Mouse (Mus musculus) lung, postnatal 4 days (tissue): ENCODE measurements around the gene Polr2h.

Experiments
- DNase-seq, 2 experiments: peaks; one replicate each; pipeline ENCODE4 v3.0.0; 2021

Gene Polr2h

DNA sequence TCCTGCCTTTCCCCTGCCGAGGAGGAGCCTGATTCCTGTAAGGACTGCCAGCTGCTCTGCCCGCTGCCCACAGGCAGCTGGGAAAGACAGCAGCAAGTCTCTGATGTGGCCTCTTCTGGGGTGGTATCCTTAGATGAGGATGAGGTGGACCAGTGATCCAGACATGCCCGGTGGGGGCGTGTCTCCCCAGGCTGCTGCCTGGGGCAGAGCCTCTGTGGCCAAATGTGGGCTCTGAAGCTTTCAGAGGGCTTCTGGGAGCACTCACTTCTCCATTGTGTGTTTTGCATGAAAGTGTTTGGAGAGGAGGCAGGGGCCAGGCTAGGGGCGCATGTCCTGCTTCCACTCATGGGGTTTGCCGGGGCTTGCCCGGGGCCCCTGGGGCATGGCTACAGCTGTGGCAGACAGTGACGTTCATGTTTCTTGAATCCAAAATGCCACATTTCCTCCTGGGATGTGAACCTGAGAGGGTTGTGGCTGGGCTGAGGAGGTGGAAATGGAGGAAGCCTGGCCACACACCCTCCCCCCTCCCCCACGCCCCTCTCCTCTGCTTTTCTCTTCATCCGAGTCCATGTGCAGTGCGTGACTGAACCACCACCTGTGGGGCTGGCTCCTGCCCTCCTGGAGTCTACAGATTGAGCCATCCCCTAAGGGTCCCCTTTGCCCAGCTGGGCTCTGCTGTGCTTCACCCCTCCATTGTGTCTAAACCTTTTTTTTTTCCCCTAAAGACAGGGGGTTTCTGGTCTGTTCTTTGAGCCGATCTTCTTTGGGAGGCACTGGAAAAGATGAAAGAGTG is 15.5 kb upstream of the Polr2h start:
- DNase-seq: no peak

DNA sequence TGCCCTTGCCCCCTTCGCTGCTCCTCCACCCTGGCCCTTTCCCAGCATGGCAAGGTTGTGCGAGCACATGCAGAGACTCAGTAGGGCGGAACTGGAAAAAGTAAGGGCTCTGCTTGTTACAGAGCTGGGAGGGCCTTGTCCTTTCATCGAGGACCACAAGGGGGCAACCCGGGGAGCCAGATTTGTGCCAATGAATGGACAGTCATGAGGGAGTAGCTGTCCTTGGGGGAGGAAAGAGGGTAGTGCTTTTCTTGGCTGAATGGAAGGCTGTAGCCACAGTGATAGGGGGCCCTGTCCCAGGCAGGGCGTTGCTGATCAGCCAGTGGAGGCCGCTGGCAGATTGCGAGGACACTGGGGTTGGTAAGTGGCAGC is 15.0 kb upstream of the Polr2h start:
- peak; percentile 79 to 81 for DNase-seq

DNA sequence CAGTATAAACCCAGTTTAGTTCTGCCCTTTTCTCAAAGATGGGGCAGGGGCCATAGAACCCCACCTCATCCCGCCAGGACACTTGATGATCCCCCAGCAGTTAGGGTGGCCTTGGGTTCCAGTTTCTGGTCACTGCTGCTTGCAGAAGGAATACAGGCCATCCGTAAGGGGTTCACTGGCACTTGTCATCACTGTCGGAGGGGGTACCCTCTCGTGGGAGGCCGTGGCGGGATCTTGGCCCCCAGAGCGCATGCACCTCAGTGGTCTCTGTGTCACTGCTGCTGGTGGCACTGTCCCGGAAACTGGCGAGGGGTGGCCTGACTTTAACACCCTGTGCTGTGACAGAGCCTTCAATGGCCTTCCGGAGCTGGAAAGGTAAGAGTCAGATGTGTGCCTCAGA is 14.4 kb upstream of the Polr2h start:
- no peak for DNase-seq

DNA sequence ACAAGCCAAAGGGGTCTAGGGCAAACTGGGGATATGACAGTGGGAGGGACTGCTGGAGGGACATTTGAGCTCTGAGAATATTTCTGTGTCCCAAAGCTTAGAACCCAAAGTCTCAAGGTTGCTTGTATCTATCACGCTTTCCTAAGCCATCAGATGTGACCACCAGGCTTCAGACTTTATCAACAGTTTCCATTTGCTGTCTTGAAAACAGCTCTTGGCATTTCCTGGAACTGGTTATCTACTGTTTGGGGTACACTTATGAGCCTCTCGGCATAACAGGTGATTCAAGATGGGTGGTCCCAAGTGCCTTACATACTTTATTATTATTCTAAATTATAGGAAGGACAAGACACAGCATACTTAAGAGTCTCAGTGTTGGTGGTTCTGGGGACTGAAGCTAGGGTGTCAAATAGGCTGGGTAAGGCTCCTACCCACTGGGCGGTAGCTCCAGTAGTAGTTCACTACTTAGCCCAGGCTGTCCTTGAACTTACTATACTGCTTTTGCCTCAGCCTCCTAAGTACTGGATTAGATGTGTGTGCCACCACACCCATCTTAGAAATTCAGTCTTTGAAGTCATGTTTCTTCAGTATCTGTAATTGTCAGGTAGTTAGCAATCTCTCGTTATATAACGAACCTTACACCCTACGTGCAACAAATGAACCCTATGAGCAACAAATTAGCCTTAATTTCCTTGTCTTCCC is 13.6 kb upstream of the Polr2h start:
- no peak for DNase-seq

DNA sequence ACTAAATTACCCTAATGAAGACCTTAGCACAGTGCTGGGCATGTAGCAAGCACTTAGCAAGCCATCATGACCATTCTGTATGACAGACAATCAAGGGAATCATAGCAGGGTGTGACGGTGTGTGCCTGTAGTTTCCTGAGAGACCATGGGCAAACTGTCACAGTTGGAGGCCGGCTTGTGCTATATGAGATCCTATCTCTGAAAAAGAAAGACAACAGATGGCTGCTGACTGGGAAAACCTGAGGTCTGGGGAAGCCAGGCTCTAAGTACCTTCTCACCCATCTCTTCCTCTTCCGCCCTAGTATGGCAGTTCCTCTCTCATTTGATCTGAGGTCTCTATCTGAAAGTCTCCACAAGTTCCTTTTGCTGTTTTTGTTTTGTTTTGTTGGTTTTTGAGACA is 11.7 kb upstream of the Polr2h start:
- no peak for DNase-seq

DNA sequence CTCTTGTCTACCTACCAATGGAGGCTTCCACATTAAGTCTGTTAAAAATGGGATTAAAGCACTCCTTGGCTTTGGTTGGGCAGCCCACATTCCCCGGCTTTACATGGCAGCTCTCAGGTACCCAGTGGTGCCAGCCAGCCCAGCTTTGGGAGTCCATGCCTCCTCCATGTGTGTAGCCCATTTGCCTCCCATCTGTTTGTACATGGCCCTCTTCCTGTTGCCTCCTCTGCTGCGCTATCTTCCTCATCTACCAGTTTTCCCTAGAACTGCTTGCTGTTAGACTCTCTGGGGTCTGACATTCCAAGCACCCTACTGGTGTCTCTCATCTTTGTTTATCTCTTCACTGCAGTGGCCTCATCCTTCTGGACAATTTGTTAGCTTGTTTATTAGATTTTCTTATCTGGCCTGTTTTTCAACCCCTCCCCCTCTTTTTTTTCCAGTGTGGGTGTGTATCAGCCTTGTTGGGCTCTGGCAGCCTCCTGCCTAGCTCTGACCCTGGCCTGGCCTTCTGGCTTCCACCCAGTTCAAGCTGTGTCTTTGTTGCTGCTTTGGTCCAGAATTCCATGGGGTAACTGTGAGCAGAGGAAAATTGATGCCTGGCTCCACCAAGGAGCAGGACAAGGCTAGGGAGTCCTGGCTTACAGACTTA is 10.9 kb upstream of the Polr2h start:
- DNase-seq: no peak

DNA sequence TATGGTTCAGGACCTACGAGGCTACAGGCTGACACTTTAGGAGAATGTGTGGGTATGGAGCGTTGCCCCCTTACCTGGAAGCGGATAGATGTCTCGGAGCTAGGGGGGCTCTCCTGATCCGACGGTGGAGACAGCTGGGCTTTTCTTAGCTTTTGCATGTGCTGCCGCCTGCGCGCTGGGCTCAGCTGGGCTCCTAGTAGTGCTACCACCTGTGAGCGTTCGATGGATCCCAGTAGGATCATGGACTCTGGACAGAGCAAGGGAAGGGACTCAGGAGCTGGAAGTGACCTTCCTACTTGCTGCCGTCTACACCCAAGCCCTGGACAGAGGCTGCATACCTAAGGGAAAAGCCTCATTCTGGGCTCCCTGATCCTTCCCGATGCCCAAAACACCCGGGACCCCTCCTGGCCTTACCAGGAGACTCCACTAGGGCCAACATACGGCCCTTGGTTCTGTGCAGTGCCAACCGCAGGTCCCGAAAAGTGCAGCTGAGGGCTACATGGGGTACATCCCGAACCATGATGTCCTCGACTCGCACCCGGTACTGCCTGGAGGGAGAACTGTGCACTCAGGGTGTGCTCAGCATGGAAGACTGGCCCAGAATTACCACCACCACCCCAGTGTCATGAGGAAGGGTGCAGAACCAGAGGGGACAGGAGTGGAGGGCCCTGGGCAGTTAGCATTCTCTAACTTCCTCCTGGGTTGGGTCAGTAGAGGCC is 9.1 kb upstream of the Polr2h start:
- DNase-seq: no peak

DNA sequence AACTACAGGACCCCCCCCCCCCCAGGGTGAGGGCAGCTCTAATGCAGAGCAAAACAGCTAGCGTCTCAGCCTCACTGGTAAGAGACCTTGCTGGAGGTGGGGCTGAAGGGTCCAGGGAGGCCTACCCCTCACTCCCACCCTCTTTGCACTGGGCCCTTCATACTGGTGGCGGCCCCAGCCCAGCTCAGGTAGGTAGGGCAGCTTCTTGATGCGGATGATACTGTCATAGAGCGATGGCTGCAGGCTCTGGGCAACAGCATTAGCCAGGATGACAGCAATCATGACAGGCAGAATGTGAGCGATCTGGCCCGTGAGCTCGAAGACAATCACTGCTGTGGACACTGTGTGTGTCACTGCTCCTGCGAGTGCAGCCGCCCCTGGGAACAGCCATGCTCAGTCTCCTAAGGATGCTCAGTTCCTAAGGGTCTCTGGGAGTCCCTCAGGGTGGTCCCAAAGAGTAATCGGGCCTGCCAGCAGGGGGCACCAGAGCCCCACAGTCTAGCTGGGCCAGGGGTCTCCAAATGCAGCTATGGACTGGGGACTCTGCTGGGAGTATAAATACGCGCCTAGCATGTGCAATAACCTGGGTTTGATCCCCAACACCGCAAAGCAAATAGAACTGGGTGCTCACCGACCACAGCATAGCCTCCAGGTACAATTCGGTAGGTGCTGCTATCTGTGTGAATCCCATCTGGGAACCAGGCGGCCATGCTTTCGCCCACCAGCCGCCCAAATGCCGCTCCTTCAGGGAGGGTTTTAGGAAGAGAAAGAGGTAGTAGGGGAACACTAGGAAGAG is 8.3 kb upstream of the Polr2h start:
- peak in 1 of 2 experiments; percentile 40 for DNase-seq

DNA sequence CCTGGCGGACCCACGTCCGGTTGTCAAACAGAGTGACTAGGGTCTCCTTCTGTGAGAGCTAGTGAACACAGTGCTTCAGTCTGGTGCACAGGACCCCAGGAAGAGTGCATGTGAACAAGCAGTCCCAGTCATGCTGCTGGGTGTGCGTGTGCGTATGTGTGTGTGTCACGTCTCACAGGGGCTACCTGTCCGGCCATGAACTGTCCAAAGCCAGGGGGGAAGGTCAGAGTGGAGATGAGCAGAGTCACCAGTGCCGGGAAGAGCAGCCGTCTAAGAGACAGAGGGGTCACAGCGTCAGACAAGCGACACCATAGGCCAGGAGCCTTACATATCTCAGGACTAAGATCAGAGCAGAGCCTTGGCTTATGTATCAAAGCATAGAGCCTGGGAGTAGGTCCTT is 7.1 kb upstream of the Polr2h start:
- DNase-seq: no peak

DNA sequence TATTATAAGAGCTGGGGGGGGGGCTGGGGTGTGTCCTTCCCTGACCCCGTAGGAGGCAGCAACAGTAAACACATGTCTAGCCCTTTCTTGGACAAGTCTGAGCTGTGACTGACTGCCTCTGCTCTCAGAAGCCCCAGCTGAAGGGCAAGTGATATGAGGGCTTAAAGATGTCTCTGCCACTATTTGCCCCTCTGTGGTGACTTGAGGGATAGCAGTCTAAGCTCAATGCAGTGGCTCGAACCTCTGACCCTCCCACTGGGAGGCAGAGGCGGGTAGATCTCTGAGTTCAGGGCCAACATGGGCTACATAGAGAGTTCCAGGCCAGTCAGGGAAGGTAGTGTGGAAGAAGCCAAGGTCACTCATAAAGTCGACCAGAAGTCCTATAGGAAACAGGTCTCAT is 6.7 kb upstream of the Polr2h start:
- DNase-seq: no peak

DNA sequence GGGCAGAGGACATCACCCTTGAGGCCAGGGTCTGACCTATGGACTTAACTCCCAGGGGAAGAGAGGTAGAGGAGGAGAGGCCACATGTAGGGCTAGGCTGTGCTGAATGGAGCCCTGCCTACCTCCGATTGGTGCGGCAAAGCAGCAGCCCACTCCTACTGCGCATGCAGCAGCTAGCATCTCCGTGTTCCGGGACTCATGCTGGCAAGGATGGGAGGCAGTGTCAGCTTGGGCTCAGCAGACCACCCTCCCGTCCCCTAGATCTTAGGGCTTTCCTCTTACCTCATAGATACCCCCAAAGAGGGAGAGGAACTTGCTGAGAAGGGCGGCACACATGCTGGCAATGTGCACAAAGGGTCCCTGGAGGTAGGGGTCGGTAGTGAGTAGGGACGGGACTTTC is 5.3 kb upstream of the Polr2h start:
- DNase-seq: no peak

DNA sequence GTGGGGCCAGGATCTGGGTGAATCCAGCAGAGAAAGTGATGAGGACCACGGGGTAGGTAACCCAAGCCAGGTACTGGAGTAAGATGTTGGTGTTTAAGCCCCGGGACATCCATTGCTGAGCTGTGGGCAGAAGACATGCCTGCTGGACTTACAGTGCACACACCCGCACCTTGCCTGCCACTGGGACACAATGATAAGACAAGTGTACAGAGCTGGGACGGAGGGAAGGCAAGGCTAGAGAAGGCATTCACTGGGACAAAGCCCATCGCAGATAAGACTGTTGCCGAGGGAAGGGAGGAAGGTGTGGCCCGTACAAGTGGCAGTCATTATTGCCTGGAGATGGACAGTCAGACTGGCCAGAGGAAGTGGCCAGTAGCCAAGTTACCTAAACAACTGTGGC is 4.6 kb upstream of the Polr2h start:
- no peak for DNase-seq

DNA sequence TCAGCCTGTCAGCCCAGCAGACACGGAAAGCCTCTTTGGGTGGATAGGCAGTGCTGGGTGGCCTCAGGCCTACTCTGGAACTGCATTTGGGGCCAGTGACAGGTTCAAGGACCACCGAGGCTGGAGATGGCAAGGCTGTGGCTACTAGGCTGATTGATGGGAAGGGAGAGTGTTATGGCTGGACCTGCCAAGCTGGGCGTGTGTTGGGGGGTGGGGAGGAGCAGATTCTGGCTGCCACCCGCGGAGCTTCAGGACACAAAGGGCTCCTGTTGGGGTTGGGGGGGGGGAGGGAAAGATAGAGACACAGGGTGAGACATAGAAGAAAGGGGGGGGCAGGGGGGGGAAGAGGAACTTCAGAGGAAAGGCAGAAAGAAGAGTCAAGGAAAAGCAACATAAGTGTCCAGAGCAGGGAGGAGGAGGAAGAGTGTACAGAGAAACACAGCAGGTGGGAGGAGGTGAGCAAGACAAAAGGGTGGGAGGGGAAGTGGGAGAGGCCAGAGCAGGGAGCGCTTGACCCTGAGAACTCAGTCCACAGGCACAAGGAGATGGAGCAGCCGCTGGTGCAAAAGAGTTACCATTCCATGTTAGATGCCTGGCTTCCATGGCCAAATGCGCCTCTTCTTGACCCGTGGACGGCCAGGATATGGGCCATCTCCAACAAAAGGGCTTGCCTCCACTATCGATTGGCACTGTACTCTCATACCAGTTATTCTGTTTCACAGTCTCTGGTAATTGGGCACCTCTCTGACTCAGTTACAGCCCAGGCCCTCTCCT is 3.0 kb upstream of the Polr2h start:
- no peak for DNase-seq

DNA sequence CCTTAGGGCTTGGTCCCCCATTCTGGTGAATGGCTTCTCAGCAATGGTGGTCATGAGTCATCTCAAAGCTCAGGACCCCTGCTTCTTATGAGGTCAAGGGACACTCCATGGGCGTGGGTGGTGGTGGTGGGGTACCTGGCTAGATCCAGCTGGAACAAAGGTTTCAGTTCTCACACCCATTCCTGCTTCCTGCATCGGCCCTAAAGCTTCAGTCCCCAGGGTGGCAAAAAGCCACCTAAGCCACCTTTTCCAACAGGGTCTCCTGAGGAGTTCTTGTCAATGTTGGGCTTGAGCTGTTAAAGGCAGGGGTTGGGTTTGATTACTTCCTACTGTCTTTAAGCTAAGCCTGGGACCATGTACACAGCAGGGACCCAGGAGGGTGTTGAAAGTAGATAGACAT is 2.3 kb upstream of the Polr2h start:
- no peak for DNase-seq

DNA sequence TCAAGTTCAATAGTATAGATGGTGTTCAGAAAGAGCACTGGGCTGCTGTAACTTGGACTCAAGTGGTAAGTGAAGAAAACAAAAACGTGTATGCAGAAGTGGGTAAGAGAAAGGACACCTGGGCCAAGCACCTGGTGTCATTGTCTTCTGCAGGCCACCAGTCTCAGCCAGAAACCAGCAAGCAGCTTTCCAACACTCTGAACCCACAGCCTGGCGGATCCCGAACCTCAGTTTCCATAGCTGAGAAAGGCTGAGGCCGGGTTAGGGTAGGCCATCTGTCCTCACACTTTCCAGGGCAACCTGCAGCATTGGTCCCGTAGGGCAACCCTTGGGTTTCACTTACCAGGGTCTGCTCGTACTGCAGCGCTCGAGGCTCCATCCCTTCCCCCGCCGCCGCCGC is 1.9 kb upstream of the Polr2h start:
- DNase-seq: no peak

DNA sequence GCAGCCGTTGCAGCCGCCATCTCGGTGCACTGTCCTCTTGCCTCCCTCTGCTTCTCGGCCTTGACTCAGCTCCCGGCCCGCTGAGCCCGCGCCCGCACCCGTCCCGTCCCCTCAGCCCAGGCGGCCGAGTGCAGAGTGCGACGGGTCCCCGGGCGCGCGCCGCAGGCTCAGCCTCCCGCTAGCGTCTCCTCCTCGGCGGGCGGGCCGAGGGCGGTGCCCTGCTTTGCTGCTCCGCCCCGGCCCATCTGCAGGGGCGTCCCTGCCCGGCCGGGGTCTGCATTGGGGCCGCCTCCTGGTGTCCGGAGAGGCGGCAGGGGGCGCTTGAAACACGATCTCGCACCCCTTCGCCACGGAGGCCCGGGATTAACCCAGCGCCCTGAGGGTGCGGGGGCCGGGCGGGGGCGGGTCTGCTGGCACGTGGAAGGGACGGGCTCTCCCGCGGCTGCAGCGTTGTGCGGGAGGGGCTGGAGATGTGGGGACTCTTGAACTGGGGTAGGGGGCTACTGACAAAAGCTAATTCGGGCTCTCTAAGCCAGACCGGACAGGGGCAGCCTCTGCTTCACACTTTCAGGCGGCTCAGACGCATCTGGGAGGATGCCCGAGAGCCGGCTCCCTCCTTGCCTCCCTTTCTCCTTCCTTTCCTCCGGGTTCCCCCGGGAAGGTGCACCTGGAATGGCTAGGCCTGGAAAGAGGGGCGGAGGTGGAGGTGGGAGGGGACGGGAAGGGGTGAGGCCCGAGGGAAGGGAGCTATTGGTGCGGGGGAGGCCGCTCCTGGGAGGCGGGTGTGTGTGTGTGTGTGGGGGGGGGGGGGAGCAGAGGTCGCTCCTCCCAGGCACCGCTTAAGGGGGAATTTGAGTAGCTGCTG is 1.3 kb upstream of the Polr2h start:
- peak; percentile 79 to 86 for DNase-seq

DNA sequence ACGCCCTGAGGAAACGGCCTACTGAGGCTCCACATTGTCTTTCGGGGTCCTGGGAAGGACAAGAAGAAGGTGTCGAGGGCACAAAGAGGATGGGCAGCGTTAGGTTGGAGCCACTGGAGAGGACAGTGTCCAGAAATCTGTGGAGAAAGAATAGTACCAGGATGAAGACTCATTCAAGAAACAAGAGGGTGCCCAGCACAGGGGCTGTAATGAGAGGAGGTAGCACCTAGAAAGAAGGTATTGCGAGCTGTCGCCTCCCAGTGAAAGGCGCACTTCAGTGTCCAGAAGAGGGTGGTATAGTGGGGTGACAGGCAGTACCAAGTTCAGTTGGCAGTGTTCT is 654 bp upstream of the Polr2h start:
- DNase-seq: no peak

DNA sequence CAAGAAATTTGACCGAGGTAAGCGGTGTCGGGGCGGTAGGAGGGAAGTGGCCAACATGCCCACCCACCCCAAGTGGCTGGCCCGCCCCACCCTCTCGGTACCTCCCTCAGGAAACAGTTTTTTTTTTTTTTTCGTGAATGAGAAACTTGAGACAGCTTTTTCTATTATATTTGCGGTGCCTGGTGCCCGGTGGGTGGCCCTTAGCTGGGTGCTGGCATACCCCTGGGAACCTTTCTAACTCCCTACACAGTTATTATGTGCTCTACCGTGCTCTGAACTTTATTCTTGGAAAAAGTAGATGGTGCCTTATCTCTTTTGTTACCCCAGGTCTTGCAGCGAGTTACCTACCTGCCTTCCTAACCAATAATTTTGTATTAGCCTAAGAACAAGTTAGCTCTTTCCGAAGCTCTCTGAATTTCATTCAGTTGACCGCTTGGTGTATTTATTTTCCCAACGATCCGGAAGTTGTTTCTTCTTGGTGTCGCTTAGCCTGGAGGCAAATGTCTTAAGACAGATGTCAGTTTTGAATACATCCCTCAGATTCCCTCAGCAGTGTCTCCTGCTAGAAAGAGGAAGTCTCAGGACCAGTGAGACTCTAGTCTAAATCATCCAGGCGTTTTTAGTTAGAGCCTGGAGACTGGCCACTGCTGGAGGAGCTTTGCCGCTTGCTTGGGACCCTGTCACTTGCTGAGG is 659 bp downstream of the Polr2h start:
- DNase-seq: no peak

DNA sequence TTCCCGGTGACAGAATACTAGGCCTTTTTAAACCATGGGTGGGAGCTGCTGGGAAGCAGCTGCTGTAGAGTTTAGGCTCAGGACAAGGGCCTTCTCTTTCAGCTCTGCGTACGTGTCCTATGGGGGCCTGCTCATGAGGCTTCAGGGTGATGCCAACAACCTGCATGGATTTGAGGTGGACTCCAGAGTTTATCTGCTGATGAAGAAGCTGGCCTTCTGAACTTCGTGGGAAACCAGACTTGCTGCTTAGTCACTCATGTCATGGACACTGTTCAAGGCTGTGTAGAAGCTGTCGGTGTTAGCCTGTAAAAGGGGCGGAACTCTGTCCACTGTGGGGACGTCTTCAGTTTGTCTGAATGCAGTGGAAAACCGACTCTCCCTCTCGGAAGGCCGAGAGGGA is 4.3 kb downstream of the Polr2h start:
- no peak for DNase-seq

DNA sequence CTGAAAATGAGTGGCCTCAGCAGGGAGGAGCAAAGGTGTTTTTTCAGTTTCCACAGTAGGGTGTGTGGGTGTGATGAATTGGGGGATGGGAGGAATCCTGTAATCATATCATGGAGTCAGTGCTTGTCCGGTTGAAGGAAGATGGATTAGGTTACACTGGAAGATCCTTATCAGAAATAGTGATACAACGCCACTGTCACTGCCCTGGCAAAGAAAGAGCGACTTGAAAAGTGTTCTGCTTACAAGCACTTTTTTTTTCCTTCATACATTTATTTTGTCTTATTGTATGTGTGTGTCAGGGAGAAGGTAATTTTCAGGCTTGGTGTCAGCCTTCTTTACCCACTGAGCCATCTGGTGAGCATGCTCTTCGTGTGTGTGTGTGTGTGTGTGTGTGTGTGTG is 5.3 kb downstream of the Polr2h start:
- DNase-seq: no peak
